Mouse (Mus musculus): ENCODE data around the gene Asah2.
"Not testable (repeated sequence)": the region's sequence is repeated elsewhere in the genome, so short reads cannot be mapped to it uniquely, and the experiment has no call there.

Gene Asah2

DNA sequence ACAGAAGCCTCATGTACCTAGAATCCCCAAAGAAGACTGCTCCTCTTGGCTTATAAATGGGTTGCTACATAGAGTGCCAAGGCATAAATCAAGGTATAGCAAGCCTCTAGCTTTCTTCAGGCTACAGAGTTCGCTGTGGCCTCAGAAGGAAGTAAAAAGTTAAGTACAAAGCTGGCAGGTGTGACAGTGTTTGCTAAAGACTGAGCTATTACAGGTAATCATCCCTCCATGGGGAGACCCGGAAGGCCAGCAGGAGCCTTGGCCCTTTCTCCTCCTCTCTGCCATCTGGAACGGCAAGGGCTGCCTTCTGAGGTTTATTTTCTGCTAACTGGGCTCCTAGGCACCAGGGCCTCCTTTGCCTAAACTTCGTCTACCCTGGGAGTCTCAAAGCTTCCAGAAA, 3.8 kb downstream of the Asah2 start:
- in situ Hi-C loops (cut with MboI, MseI), result no loop called here

DNA sequence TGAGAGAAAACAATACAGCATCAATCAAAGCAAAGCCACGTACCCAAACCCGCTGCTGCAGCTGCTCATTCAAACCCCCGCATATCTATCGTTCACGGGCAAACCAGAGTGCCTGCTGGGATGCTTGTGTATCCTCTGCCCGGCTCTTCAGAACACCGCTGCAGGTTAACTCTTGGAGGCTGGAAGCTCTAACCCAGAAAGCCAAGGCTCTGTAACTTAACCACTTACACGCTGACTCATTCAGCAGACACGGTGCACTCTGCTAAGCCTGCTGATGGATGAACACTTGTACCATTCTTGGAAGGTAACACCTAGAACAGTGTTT, 5.1 kb downstream of the Asah2 start:
- in situ Hi-C loops (cut with MboI, MseI), result no loop called here

GRCm38 (mm10) chr19:32102294-32102975, 5.6 kb downstream of the Asah2 start:
- in situ Hi-C loops (cut with MboI, MseI), result no loop called here

GRCm38 (mm10) chr19:32098582-32098981, 9.4 kb downstream of the Asah2 start:
- in situ Hi-C loops (cut with MboI, MseI), result no loop called here

GRCm38 (mm10) chr19:32092358-32092757, 15.7 kb downstream of the Asah2 start:
- in situ Hi-C loops (cut with MboI, MseI), result no loop called here

DNA sequence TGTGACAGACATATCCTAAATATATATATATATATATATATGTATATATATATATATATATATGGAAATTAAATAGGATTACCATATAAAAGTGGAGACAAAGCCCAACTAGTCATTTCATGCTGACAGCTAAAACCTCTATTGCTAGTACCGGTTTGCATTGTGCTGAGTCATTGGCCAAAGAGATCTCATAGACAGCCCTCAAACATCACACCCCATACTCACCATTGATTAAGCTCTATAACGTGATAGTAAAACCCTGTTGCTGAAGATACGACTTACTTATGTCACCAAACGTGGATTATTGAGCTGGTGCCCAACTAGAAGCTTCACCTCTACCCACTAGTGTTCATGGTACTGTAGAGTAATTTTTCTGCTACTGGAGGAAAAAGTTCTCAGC, 17.2 kb downstream of the Asah2 start:
- in situ Hi-C loops (cut with MboI, MseI), result no loop called here

DNA sequence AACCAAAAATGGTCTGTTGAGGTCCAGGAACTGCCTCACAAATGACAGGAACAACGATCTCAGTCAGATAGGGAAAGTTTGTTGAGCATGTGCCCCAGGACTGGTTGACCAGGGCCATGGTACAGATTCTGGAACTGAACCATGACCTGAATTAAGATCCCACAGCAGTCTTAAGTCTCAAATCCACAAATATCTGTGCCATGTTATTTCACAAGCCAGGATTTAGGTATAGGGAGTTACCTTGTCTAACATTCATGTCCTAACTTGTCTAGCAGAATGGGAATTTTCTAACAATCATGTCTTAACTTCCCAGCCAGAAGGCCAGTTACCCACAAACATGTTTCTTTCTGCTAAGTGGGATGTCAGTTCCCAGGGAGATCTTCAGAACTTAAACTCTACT, 19.4 kb downstream of the Asah2 start:
- in situ Hi-C loops (cut with MboI, MseI), result no loop called here

- in situ Hi-C loops (cut with MboI, MseI), result no loop called here
Observed at GRCm38 (mm10) chr19:32087736-32088470, 20.1 kb downstream of the Asah2 start.

DNA sequence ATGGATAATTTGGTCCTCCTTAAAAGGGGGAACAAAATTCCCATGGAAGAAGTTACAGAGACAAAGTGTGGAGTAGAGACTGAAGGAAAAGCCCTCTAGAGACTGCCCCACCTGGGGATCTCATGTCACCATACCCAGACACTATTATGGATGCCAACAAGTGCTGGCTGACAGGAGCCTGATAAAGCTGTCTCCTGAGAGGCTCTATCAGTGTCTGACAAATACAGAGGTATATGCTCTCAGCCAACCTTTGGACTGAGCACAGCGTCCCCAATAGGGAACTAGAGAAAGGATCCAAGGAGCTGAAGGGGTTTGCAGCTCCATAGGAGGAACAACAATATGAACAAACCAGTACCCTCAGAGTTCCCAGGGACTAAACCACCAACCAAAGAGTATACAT, 23.2 kb downstream of the Asah2 start:
- in situ Hi-C loops (cut with MboI, MseI), result not testable (repeated sequence)

GRCm38 (mm10) chr19:32070340-32070739, 37.7 kb downstream of the Asah2 start:
- in situ Hi-C loops (cut with MboI, MseI), result no loop called here

DNA sequence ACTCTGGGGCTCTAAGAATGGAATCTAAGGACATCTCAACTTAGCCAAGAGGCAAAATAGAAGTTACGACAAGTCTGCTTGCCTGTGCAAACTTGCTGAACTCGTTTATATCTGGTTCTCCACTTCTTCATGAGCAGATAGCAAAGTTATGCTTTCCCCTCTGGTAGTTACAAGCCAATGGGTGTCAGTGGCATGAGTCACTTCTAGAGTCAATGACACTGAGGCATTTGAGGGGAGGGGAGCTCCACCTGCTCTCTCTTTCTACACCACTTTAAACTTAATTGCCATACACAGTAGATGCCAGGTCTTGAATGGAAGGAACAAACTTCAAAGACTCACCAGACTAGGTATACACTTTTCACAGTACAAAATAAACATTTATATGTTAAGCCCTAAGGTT, 38.4 kb downstream of the Asah2 start:
- in situ Hi-C loops (cut with MboI, MseI), result no loop called here

- in situ Hi-C loops (cut with MboI, MseI), result no loop called here
Observed at GRCm38 (mm10) chr19:32067669-32068068, 40.3 kb downstream of the Asah2 start.

- in situ Hi-C loops (cut with MboI, MseI), result no loop called here
Observed at GRCm38 (mm10) chr19:32061294-32061693, 46.7 kb downstream of the Asah2 start.

GRCm38 (mm10) chr19:32056252-32056651, 51.8 kb downstream of the Asah2 start:
- in situ Hi-C loops (cut with MboI, MseI), result no loop called here

GRCm38 (mm10) chr19:32055725-32056124, 52.3 kb downstream of the Asah2 start:
- in situ Hi-C loops (cut with MboI, MseI), result no loop called here

DNA sequence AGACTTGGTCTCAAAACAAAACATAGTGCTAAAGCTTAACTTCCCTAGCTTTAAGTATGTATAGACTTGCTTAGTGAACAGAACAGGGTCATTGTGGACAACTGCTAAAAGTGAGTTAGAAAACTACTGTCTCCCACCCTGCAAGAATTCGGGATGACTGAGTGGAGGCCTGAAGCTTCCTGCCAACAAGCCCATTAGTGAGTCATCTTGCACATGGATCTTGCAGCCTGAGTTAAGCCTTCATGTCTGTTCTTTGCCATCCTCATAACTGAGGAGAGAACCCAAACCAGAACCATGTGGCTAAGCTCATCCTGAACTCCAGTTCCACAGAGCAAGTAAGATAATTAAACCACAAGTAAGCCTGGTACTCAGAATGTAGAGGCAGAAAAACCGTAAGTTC, 56.8 kb downstream of the Asah2 start:
- in situ Hi-C loops (cut with MboI, MseI), result no loop called here

DNA sequence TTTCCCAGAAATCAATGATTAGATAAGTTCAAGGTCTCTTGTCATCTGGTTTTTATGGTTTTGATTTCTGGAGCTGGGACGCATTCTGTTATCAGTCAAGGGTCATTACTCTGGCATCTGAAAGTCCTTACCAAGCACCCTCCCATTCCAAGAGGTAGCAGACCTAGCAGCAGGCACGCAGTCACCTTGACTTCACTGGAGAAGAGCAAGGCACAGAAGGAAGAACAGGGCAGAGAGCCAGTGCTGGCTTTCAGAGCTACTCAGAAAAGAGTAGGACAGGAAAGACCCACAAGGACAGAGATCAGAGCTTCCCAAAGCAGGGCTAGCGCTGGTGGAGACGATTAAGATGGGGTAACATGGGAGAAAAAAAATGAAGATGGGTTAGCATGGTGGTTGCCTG, 75.1 kb downstream of the Asah2 start:
- in situ Hi-C loops (cut with MboI, MseI), result no loop called here

DNA sequence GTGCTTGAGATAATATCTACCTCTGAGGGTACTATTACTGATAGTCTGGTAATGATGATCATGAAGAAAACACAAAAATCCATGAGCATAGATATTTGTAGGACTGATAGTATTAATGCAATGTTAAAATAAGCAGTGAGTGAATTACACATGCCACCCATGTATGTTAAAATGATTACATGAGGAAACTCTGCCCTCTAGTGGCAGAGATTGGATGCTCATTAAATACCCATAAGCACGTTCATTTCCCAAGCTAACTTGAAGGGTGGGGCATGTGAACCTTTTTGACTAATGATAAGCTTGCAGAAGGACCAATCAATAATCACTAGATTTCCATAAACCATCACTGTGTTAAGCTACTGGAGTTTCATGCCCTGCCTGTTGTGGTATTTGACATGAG, 77.6 kb downstream of the Asah2 start:
- in situ Hi-C loops (cut with MboI, MseI), result no loop called here

DNA sequence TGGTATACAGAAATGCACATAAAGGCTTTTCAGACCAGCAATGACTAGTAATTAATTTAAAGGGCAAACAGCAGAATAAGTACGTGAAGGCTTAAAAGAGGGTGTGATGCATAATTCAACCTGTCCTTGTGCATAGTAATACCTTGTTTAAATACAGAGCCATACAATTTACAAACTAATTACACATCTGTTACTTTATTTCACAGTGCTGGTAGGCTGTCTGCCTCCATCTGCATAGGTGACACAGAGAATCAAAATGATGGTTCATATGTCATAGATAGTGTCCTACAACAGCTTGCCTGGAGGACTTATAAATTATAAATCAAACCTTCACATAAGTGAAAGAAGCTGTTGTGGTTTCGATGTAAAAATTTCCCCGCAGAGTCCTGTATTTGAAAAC, 82.6 kb downstream of the Asah2 start:
- in situ Hi-C loops (cut with MboI, MseI), result no loop called here

GRCm38 (mm10) chr19:32019722-32020121, 88.3 kb downstream of the Asah2 start:
- in situ Hi-C loops (cut with MboI, MseI), result loop anchor here (5.0 kb wide), 1 partner anchor 57 kb away; no protein-coding TSS in a partner anchor

DNA sequence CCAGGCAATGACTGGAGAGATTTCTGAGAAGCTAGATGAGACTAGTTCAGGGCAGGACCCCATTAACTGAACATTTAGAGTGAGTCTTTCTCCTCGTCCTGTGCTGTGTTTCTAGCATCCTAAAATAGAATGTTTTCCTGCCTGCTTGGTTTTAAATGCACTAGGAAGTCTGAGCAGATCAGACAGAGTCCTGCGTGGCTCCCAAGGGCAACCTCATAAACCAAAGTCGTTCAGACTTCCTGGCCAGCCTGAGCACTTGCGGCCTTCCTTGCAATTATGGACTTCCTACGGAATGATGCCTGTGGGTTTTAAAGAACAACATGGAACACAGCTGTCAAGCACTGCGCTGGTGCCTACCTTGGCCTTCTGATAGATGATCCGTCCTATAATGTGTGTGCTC, 89.4 kb downstream of the Asah2 start:
- in situ Hi-C loops (cut with MboI, MseI), result no loop called here

DNA sequence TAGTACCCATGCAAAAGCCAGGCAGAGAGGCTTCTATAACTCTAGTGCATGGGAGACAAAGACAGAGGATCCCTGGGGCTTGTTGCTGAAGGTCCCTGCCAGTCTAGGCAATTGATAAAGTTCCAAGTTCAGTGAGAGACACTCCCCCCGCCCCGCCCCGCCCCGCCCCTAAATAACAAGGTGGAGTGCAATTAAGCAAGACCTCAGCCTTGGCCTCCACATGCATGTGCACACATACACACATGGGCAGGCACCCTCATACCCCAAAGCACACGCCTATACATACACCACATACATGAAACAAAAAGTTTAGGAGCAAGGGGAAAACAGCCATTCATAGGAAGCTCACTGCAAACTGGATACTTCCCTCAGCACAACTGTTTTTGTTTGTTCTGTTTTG, 90.0 kb downstream of the Asah2 start:
- in situ Hi-C loops (cut with MboI, MseI), result no loop called here

DNA sequence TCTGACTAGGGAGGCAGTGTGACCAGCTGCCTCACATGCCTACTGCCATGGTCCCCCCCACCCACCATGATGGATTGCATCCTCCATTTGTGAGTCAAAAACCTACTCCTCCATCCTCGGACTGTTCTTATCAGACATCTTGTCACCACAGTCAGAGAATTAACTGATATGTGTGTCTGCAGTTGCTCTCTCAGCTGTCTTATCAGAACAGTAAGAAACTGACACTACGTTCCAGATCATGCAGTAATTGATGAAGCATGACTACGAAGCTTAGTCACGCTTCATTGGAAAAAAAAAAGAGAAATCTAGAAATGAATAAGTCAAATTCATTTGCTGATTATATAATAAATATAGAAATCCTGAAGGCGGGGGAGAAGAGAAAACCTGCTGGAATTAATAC, 105.4 kb downstream of the Asah2 start:
- in situ Hi-C loops (cut with MboI, MseI), result no loop called here

GRCm38 (mm10) chr19:31996916-31997315, 111.1 kb downstream of the Asah2 start:
- in situ Hi-C loops (cut with MboI, MseI), result no loop called here

Measured in regulatory T cell (primary cell).